Mouse (Mus musculus) erythroblast, adult 5-6 weeks (primary cell): Measurements from ENCODE around the gene Tdrd6. TPM values are rescaled to one million over a fixed set of nuclear protein-coding genes. Genes with fewer than 3 reads are reported as not detected.

Source experiments
- ATAC-seq: replicated peaks from 2 replicates; pipeline ENCODE4 v1.8.0; 2016; ENCODE audit warnings: moderate number of reproducible peaks, mild to moderate bottlenecking, moderate TSS enrichment, inconsistent platforms; ENCODE audit not compliant: poor library complexity, low FRiP score, severe bottlenecking
- total RNA-seq, 2 experiments: library from RNA; stranded (forward) in 1 of 2; stranded (reverse) in 1 of 2; fragments of 150-400 nt in 1 of 2; fragments of 200-764, 138-1000 nt in 1 of 2; gene quantifications; 2 replicates each; pipeline versions ENCODE4 v1.2.3 to v1.2.4; 2015 to 2017; ENCODE audit warnings: low replicate concordance in 2 of 2

Gene Tdrd6
- total RNA-seq (2015; ENCODE audit: low replicate concordance) (not detected in 2 replicates), total RNA-seq (2017; ENCODE audit: low replicate concordance) (not detected in 2 replicates)

- ATAC-seq, result no peak
Observed at GRCm38 (mm10) chr17:43629496-43630426, at the start of gene Tdrd6. Gene Tdrd6, minus strand, starts transcription at chr17:43630299.

GRCm38 (mm10) chr17:43677317-43677716, 47.2 kb upstream of the Tdrd6 start:
- ATAC-seq, result no peak

GRCm38 (mm10) chr17:43676241-43676640, 46.1 kb upstream of the Tdrd6 start:
- ATAC-seq, result no peak

GRCm38 (mm10) chr17:43675228-43675627, 45.1 kb upstream of the Tdrd6 start:
- ATAC-seq, result no peak

GRCm38 (mm10) chr17:43671907-43672306, 41.8 kb upstream of the Tdrd6 start:
- no peak for ATAC-seq

GRCm38 (mm10) chr17:43669145-43669695, 39.1 kb upstream of the Tdrd6 start:
- no peak for ATAC-seq

GRCm38 (mm10) chr17:43667290-43667843, 37.3 kb upstream of the Tdrd6 start, which contains the start of gene Cyp39a1:
Gene Cyp39a1, plus strand, starts transcription at chr17:43667425.
- ATAC-seq, result no peak; the same call in 1 of the 2 replicates

- ATAC-seq, result no peak
Observed at GRCm38 (mm10) chr17:43666576-43667289, 36.6 kb upstream of the Tdrd6 start, which contains the start of gene Slc25a27. Gene Slc25a27, minus strand, starts transcription at chr17:43667214.

- ATAC-seq, result no peak
Observed at GRCm38 (mm10) chr17:43651314-43652046, 21.4 kb upstream of the Tdrd6 start.

- ATAC-seq, result no peak
Observed at GRCm38 (mm10) chr17:43649641-43650436, 19.7 kb upstream of the Tdrd6 start.

- ATAC-seq, result no peak
Observed at GRCm38 (mm10) chr17:43646925-43647324, 16.8 kb upstream of the Tdrd6 start.

- ATAC-seq, result no peak
Observed at GRCm38 (mm10) chr17:43645136-43645535, 15.0 kb upstream of the Tdrd6 start.

- no peak for ATAC-seq
Observed at GRCm38 (mm10) chr17:43644375-43644774, 14.3 kb upstream of the Tdrd6 start.

- ATAC-seq, result no peak
Observed at GRCm38 (mm10) chr17:43643191-43643590, 13.1 kb upstream of the Tdrd6 start.

GRCm38 (mm10) chr17:43640825-43641224, 10.7 kb upstream of the Tdrd6 start:
- ATAC-seq, result no peak

- ATAC-seq, result no peak
Observed at GRCm38 (mm10) chr17:43637146-43637545, 7.0 kb upstream of the Tdrd6 start.

- no peak for ATAC-seq
Observed at GRCm38 (mm10) chr17:43630427-43630760, 295 bp upstream of the Tdrd6 start.

- no peak for ATAC-seq
Observed at GRCm38 (mm10) chr17:43629026-43629495, 1.0 kb downstream of the Tdrd6 start.

GRCm38 (mm10) chr17:43628246-43628645, 1.9 kb downstream of the Tdrd6 start:
- no peak for ATAC-seq
